Mouse (Mus musculus) heart, postnatal 25 days (tissue): ENCODE measurements around the gene Morc1. TPM values are rescaled to one million over a fixed set of nuclear protein-coding genes. Genes with fewer than 3 reads are reported as not detected.

ENCODE experiments used
- DNase-seq: peaks from one replicate; pipeline ENCODE4 v3.0.0; 2022; ENCODE audit warnings: low spot score
- intact Hi-C: fragments of 180-260 bp; cut with DNase I; formaldehyde crosslinking; loops from one replicate; pipeline ENCODE4 v1.15.1; 2025
- total RNA-seq, 2 experiments: library from RNA; stranded (reverse); gene quantifications; 2 replicates each; pipeline ENCODE4 v1.2.3; 2021

The Morc1 gene
- total RNA-seq, 2 experiments from 2014 or later, result not detected

- intact Hi-C loops, result no loop called here
- no peak for DNase-seq
These were observed 42.4 kb downstream of the Morc1 start for GRCm38 (mm10) chr16:48473396-48473795.

DNA sequence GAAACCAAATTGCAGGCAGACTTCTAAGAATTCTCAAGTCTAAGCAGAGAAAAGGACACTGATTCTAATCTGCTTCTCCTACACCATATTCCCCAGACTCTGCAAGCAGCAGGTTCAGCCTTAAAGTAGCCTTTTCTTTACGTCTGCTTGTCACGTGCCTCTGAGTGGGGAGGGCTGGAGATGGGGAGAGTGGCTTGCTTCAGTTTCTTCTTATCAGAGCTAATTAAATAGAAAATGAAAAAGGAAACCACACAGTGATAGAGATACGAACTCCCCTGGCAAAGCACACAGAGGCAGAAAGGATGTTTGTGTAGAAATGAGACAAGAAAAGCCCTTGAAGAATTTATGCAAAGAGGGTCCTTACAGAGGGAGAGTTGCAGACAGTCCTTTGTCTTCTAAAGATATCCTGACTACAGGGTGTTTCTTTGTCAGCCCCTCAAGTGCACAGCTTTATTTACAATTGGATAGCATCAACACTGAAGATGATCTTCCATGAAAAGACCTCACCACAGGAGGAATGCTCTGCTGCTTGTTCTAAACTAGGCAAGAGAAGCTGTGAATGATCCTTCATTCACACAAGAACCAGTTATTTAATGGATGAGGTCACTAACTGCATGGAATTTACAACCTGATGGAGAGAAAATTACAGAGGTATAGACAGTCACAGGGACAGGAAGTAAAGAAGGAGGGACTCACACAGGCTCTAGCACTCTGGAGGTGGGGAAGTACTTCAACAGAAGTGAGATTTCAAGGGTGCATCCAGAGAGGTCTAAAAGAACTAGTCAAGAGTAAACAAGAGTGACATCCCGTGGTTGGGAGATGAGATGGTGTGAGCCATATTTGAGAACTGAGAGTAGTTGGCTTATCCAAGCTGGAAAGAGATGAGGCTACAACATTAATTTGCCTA lies 44.1 kb downstream of the Morc1 start:
- intact Hi-C loops, result no loop called here
- DNase-seq, result no peak

- no peak for DNase-seq
- intact Hi-C loops, result no loop called here
These were observed 48.3 kb downstream of the Morc1 start for GRCm38 (mm10) chr16:48479266-48479848.

- intact Hi-C loops, result no loop called here
These were observed 85.9 kb downstream of the Morc1 start for GRCm38 (mm10) chr16:48516776-48517499.

GRCm38 (mm10) chr16:48519569-48519968 lies 88.5 kb downstream of the Morc1 start:
- DNase-seq, result no peak
- intact Hi-C loops, result no loop called here

More at GRCm38 (mm10) chr16:48516776-48517499, 85.9 kb downstream of the Morc1 start:
- DNase-seq, result no peak

- no peak for DNase-seq
- intact Hi-C loops, result no loop called here
These were observed 106.1 kb downstream of the Morc1 start for GRCm38 (mm10) chr16:48537108-48537507.

GRCm38 (mm10) chr16:48562290-48563080 lies 131.4 kb downstream of the Morc1 start:
- DNase-seq, result no peak
- intact Hi-C loops, result no loop called here

- intact Hi-C loops, result no loop called here
- no peak for DNase-seq
These were observed 139.3 kb downstream of the Morc1 start for GRCm38 (mm10) chr16:48570354-48570753.

DNA sequence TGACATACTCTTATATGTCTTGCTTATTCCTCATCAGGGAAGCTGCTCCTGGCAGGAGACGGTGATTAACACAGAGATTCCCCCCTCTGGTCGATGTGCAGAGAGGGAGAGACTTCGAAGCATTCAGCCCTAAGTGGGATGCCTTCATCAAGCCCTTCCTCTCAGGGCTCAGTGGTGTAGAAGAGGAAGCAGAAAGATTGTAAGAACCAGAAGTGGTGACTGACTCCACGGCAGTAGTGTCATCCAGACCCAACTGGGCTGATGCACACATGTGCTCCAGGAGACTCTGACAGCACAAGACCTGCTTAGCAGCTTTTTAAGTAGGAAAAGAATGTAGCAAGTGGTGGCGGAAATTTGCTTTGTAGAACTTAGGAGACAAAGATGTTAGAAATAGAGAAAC lies 143.0 kb downstream of the Morc1 start:
- intact Hi-C loops, result no loop called here
- no peak for DNase-seq

DNA sequence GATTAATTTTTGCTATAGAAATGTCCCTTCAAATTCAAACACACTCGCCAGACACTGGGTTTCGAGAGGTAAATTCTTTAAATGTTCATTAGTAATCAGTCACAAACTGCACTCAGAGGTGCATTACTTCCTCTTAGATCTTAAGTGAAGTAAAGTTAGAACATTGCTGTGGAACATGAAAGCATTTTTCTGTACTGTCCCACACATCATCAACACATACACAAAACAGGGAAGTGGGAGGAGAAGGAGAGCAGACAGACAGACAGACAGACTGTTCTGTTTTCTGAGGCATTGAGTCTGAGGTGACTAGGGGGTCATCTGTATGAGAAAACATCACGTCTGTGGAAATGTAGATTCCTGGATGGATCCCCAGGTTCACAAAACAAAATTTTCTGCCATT lies 143.5 kb downstream of the Morc1 start:
- intact Hi-C loops, result no loop called here
- no peak for DNase-seq

- intact Hi-C loops, result no loop called here
- DNase-seq, result no peak
These were observed 154.3 kb downstream of the Morc1 start for GRCm38 (mm10) chr16:48585369-48585768.

DNA sequence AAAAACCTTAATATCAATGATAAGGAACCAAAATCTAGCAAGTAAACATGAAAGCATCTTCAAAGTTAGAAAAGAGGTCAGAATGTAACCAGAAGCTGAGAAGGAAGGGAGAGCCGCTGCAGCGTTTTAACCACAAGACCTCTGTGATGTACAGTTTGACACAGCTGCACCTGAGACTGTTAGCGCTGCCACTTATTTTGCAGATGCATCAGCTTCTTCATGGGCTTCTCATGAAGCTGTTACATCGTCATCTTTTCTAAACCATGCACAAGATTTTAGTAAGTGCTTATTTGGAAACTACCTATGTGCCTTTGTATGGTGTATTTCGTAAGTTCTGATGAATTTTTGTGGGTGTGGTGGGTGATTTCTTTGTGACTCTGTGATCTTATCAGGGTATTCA lies 163.4 kb downstream of the Morc1 start:
- no peak for DNase-seq
- intact Hi-C loops, result no loop called here

DNA sequence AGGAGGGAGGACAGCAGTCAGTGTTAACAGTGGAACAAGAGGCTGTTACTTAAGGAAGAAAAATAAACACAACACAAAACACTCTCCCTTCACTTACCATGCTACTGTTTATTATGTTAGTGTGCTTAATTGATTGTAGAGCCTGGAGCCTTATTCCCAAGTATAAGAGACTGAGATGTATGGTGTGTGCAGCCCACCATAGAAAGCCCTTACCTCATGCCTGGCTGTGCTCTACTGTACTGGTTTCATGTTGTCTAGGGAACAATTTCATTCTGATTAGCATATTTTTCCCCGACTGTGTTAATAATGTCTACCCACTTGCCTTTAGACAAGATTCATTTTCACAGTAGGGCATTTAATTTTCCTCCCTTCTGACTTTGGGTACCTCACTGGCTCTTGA lies 164.2 kb downstream of the Morc1 start:
- intact Hi-C loops, result no loop called here
- DNase-seq, result no peak

- no peak for DNase-seq
- intact Hi-C loops, result no loop called here
These were observed 172.7 kb downstream of the Morc1 start for GRCm38 (mm10) chr16:48603735-48604211.

DNA sequence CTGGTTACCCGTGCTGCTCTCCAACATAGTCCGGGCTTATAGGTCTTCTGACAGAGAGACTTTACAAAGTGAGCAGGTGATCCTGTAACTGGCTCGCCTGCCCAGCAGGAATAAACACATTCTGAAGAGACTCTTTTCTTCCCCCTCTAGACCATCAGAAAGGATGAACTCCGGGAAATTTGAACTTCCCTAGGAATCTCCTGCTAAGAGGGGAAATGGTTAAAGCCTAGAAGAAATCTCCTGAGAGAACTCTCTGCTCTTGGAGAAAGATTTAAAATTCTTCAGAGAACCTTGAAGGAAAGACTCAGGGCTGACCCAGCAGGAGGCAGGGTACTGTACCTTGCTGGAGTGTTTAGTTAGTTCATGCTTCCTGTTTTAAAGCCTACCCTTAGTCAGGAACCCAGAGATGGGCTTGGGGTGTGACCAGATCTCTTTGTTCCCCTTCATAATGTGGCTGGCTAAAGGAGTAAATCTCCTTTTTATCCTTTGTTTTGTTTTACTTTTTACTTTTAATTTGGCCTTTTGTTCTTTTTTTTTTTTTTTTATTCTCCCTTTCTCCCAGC lies 175.5 kb downstream of the Morc1 start:
- no peak for DNase-seq
- intact Hi-C loops, result no loop called here

DNA sequence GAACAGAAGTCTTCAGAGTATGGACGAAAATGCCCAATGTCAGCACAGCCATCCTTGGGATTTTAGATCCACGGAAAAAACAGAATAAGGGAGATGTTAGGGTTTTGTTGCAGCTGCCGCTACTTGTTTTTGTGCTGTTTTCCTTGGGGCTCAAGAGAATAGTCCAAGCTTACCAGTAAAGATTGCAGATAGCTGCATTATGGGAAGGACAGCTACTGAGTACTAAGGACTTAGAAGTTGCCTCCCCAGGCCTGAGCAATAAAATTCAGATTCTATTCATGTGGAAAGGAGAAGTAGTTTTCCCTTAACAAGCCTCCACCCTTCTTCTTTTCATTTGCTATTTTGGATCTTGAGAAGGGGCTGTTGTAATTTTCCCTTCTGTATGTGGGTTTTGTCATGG lies 177.2 kb downstream of the Morc1 start:
- no peak for DNase-seq
- intact Hi-C loops, result no loop called here

DNA sequence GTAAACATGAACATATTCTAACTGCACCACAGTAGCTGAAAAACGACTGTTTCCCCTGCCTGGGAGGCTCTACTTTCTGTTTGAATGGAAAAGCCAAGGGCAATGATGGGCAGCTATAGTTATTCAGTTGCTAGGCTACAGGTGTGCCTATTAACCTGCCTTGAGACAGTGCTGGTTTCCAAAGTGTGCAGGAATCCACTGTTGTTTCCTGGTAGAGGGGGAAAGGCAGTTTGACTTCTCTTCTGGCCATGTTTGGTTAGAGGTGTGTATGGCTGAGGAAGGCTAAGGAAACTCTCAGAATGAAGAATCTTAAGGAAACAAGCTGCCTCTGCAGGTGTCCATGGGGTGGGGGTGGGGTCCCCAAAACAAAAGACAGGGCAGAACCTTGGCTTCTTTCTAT lies 179.8 kb downstream of the Morc1 start:
- DNase-seq, result no peak
- intact Hi-C loops, result no loop called here

DNA sequence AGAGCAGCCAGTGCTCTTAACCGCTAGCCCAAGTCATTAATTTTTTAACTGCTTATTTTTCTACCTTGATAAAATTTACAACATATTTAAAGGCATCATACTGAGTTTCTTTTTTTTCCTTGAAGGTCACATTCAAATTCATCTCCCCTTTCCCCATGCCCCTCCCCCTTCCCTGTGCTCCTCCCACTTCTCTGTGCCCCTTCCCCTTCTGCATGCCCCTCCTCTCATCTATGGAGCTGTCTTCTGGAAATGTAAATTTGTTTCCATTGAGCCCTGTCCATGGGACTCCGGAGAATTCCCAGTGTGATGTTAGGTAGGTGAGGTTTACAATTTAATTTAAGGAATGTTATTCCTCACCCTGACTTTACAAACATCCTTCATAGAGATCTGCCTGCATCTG lies 180.4 kb downstream of the Morc1 start:
- no peak for DNase-seq
- intact Hi-C loops, result no loop called here

DNA sequence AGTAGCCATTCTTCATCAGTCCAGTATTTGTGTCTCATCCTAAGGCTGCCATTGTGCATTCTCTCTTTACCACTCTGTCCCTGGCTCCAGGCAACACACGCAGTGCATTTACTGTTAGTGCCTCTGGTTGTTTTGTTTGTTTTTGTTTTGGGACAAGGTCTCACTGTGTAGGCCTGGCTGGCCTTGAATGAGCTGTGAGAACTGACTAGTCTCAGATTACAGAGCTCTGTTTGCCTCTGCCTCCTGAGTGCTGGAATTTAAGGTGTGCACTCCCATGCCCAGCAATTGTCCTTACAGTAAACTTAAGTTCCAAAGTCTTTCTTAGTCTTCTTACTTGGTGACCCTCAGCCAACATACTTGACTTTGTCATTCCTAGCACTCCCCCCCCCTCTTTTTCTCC lies 182.7 kb downstream of the Morc1 start:
- intact Hi-C loops, result no loop called here
- DNase-seq, result no peak

- DNase-seq, result no peak
- intact Hi-C loops, result no loop called here
These were observed 189.5 kb downstream of the Morc1 start for GRCm38 (mm10) chr16:48620510-48620909.
